Mouse (Mus musculus) bone marrow, adult 2 months (tissue): ENCODE results near the gene Agmat. TPM values are rescaled to one million over a fixed set of nuclear protein-coding genes. Genes with fewer than 3 reads are reported as not detected.

Experiments
- H3K27ac ChIP-seq: fragments of 200-500 bp; 2 replicates; pipeline ENCODE4 v1.5.1; 2012; ENCODE audit warnings: low read depth, mild to moderate bottlenecking, control low read depth, inconsistent platforms, low read length; ENCODE audit not compliant: control insufficient read depth, poor library complexity, insufficient read depth
- H3K4me1 ChIP-seq: fragments of 200-500 bp; 2 replicates; pipeline ENCODE4 v1.6.1; 2011; ENCODE audit warnings: low read length; ENCODE audit not compliant: control insufficient read depth, insufficient read depth
- H3K4me3 ChIP-seq: fragments of 200-500 bp; replicated peaks from 2 replicates; pipeline ENCODE3; 2011; ENCODE audit warnings: mild to moderate bottlenecking, low read depth, low read length, control low read depth; ENCODE audit not compliant: control insufficient read depth
- CTCF ChIP-seq: fragments of 200-500 bp; IDR thresholded peaks from 2 replicates; pipeline ENCODE4 v1.5.1; 2011; ENCODE audit warnings: low read length, control low read depth; ENCODE audit not compliant: control insufficient read depth, insufficient read depth
- POLR2A ChIP-seq: fragments of 200-500 bp; IDR thresholded peaks from 2 replicates; pipeline ENCODE4 v1.6.1; 2011; ENCODE audit warnings: low read depth, mild to moderate bottlenecking, control low read depth, low read length, borderline replicate concordance; ENCODE audit not compliant: control insufficient read depth
- WGBS: fragments of 180-500 bp; shearing (Covaris S2); methylation state at CpG from one replicate; pipeline ENCODE4 v1.1.7; 2018; 5-methylcytosine and 5-hydroxymethylcytosine counted together
- polyA plus RNA-seq: library from polyadenylated mRNA; stranded (reverse); fragments of >200 nt; gene quantifications from 2 replicates; pipeline ENCODE4 v1.2.4, GENCODE M21; 2011; ENCODE audit warnings: low replicate concordance; ENCODE audit not compliant: missing spikeins, insufficient read depth, insufficient read length

Gene Agmat
- polyA plus RNA-seq, 1 experiment = 1.8 TPM

- TF ChIP-seq CTCF (no peak), POLR2A (no peak)
Measured at GRCm38 (mm10) chr4:141796356-141796755, 49.9 kb downstream of the Agmat start.

GRCm38 (mm10) chr4:141796954-141797353 lies 50.5 kb downstream of the Agmat start:
- Histone ChIP-seq H3K4me3 (no peak overlapping the region), H3K27ac (no peak overlapping the region), H3K4me1 (peaks cover 1% of the 10 kb centered on the region; the same call in 1 of the 2 replicates)
- WGBS = 94% methylated on average over 4 of the region's 4 CpGs
- TF ChIP-seq POLR2A = no peak
- no peak for TF ChIP-seq CTCF

More at GRCm38 (mm10) chr4:141796356-141796755, 49.9 kb downstream of the Agmat start:
- 91% methylated on average over 7 of the region's 7 CpGs for WGBS
- H3K4me3 ChIP-seq = no peak overlapping the region
- no peak overlapping the region for H3K27ac ChIP-seq
- H3K4me1 ChIP-seq = peaks cover 1% of the 10 kb centered on the region; the same call in 1 of the 2 replicates

GRCm38 (mm10) chr4:141797545-141797944 lies 51.1 kb downstream of the Agmat start:
- WGBS = 91% methylated on average over 5 of the region's 5 CpGs
- TF ChIP-seq CTCF = no peak
- TF ChIP-seq POLR2A = no peak
- H3K27ac ChIP-seq = no peak overlapping the region
- no peak overlapping the region for H3K4me3 ChIP-seq
- peaks cover 1% of the 10 kb centered on the region; the same call in 1 of the 2 replicates for H3K4me1 ChIP-seq

- Histone ChIP-seq H3K4me3 (no peak overlapping the region), H3K4me1 (no peaks in the 10 kb centered on the region), H3K27ac (no peak overlapping the region)
- WGBS = 77% methylated on average over 4 of the region's 4 CpGs
- no peak for TF ChIP-seq POLR2A
Measured at GRCm38 (mm10) chr4:141804105-141804504, 57.6 kb downstream of the Agmat start.

- no peak overlapping the region for H3K4me3 ChIP-seq
- no peak overlapping the region for H3K27ac ChIP-seq
- WGBS = 69% methylated on average over 8 of the region's 8 CpGs
- H3K4me1 ChIP-seq = no peaks in the 10 kb centered on the region
- TF ChIP-seq CTCF = no peak
- TF ChIP-seq POLR2A = no peak
Measured at GRCm38 (mm10) chr4:141805886-141806285, 59.4 kb downstream of the Agmat start.

Other genes starting within 250 kb of the Agmat start
- gene Spen, start 208.1 kb upstream of the Agmat start, polyA plus RNA-seq = 22.2 and 33.2 TPM in 2 replicates
- gene Fblim1, start 140.6 kb upstream of the Agmat start, polyA plus RNA-seq = 1.2 and 9.3 TPM in 2 replicates
- gene Tmem82, start 128.0 kb upstream of the Agmat start, polyA plus RNA-seq = 0.57 and 1.8 TPM in 2 replicates
- 5.6 and 5.8 TPM in 2 replicates for gene Slc25a34, start 122.9 kb upstream of the Agmat start, polyA plus RNA-seq
- 16.5 and 24.5 TPM in 2 replicates for gene Plekhm2, start 81.8 kb upstream of the Agmat start, polyA plus RNA-seq
- 4.1 TPM in 1 of 2 replicates, not detected in the other for gene Rsc1a1, start 61.1 kb upstream of the Agmat start, polyA plus RNA-seq
- gene Ddi2, start 23.3 kb upstream of the Agmat start, polyA plus RNA-seq = 14.5 and 20.4 TPM in 2 replicates
- gene Dnajc16, start 44.3 kb downstream of the Agmat start, polyA plus RNA-seq = 4.9 and 9.0 TPM in 2 replicates
- gene Casp9, start 46.9 kb downstream of the Agmat start, polyA plus RNA-seq = 9.2 and 20.7 TPM in 2 replicates
- not detected in 2 replicates for gene Cela2a, start 79.5 kb downstream of the Agmat start, polyA plus RNA-seq
- gene Ctrc, start 99.7 kb downstream of the Agmat start, polyA plus RNA-seq = not detected in 2 replicates
- 15.9 and 23.8 TPM in 2 replicates for gene Efhd2, start 128.2 kb downstream of the Agmat start, polyA plus RNA-seq